1 mouse cellular context compared by ENCODE assay signal in the genomic region with DNA sequence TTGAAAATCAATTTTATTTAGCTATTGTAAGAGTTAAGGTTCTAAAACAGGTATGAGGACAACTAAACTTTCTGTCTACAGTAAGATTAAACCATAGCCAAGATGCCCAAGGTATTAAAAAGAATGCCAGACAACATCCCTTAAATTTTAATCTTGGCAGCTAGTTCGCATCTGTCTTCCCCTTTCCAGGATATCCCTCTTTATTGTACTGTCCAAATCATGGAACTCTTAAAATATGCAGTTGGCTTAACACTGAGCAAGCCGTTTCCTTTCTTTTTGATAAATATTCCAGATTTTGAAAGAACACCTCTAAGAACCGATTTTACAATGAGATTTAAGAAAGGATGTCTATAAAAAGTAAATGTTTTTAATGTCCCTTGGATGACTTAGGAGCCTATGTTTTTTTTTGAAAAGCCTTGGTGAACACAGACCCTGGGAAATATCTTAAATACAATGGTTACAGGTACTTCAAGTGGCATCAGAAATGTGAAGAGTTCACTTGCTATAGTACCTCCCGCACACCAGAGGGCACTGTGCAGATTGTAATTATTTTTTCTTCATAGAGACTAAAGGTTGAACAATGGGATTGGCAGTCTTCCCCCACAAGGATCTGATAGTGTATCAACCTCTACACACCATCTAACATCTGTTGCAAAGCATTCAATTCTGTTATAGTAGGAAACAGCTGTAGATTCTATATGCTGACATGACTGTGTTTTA.
TF ChIP-seq lines count a peak whose summit lies in the region.

No protein-coding gene starts in this region.

TF ChIP-seq in MEL, 35 proteins besides CTCF, POLR2A, EP300 and RAD21 (continued from another document):
- TF ChIP-seq SIN3A (IDR thresholded peaks at IDR 0.05; ENCODE audit: low read length): no peak
- TF ChIP-seq MAZ (IDR thresholded peaks at IDR 0.05; ENCODE audit: low read depth, low read length): no peak
- no peak for TF ChIP-seq ZNF384 (IDR thresholded peaks at IDR 0.05; ENCODE audit: low read depth, low read length)
- no peak for TF ChIP-seq MXI1 (IDR thresholded peaks at IDR 0.05; ENCODE audit: low read depth, low read length)
- TF ChIP-seq CHD1 (IDR thresholded peaks at IDR 0.05; ENCODE audit: low read depth, low read length): no peak
- no peak for TF ChIP-seq TCF12 (IDR thresholded peaks at IDR 0.05; ENCODE audit: low read depth, low read length)
- no peak for TF ChIP-seq E2F4 (IDR thresholded peaks at IDR 0.05; ENCODE audit: borderline replicate concordance, low read depth, low read length)
- TF ChIP-seq MYB (IDR thresholded peaks at IDR 0.05; ENCODE audit: low read depth, low read length): no peak
- TF ChIP-seq HCFC1 (IDR thresholded peaks at IDR 0.05; ENCODE audit: low read depth, low read length): no peak
- TF ChIP-seq TAL1 (IDR thresholded peaks at IDR 0.05; ENCODE audit: low read length): no peak
- TF ChIP-seq GATA1 (IDR thresholded peaks at IDR 0.05; ENCODE audit: low read depth, low read length): no peak
